Mouse (Mus musculus) embryonic fibroblast, embryonic 13.5 days (primary cell): ENCODE results near the gene Map4k3.

ENCODE experiments used
- CTCF ChIP-seq: IDR thresholded peaks from 2 replicates; pipeline ENCODE4 v1.5.1; 2011; ENCODE audit warnings: mild to moderate bottlenecking, control low read depth, low read length, moderate library complexity, borderline replicate concordance; ENCODE audit not compliant: insufficient read depth
- POLR2A ChIP-seq: IDR thresholded peaks from 2 replicates; pipeline ENCODE4 v1.6.1; 2011; ENCODE audit warnings: low read depth, mild to moderate bottlenecking, control low read depth, low read length, moderate library complexity

DNA sequence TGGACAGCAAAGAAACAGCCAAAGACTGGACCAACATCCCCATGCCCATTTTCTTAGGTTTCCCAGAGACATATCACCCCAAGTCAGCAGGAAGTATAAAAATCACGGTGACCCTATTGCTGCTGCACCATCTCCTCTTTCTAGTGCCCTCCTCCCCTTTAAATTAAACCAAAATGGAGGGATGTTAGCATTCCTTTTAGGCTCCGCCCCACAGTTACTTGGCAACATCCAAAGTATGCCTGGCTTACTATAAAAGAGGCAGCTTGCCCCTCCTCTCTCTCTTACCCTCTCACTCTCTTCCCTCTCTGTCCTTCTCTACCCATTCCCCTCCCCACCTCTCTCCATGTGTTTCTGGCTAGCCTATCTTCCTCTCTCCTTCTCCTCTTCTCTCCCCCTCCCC is 159.8 kb downstream of the Map4k3 start:
- TF ChIP-seq CTCF, result no peak
- no peak for TF ChIP-seq POLR2A
